8 mouse cellular contexts compared by ENCODE assay signal in the genomic region with DNA sequence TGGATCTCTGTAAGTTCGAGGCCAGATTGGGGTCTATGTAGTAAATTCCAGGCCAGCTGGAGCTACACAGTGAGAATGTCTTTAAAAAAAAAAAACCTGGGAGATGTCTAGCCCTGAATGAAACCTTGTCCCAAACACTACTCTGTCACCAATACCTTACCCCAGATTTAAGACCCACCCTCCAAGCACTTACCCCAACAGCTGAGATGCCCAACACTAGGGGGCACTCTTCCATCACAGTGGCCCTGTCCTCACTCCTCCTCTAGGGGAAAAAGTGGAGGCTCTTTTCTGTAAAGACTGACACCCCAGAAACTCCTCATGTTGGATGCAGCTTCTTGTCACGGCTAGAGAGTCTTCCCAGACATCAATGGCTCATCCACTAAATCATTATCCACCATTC. TPM values are rescaled to one million over a fixed set of nuclear protein-coding genes. Genes with fewer than 3 reads are reported as not detected.
DNase-seq lines count a peak whose midpoint lies in the region; ATAC-seq lines count a peak whose summit lies in the region.

No protein-coding gene starts in this region.

- no peaks in the 10 kb centered on the region for H3K9me3 ChIP-seq in liver, embryonic 12.5 days (replicated peaks)

- no peaks in the 10 kb centered on the region for H3K36me3 ChIP-seq in liver, embryonic 12.5 days

- H3K4me2 ChIP-seq in liver, embryonic 12.5 days = no peak overlapping the region

- no peak for ATAC-seq in liver, embryonic 12.5 days
- 0 out of 2 replicates have a peak, but pooled peaks have one; percentile 32 for ATAC-seq in neutrophil, adult 5-6 weeks (ENCODE audit: extremely low read depth, insufficient number of reproducible peaks, low FRiP score, poor library complexity, severe bottlenecking)

- WGBS in liver, embryonic 12.5 days (ENCODE audit: insufficient replicate concordance) = 34% methylated on average over 2 of the region's 2 CpGs

- H3K4me1 ChIP-seq in liver, embryonic 12.5 days = peaks cover 15% of the 10 kb centered on the region

- peaks cover 50% of the 10 kb centered on the region for H3K27me3 ChIP-seq in liver, embryonic 12.5 days (replicated peaks)

- H3K27ac ChIP-seq in liver, embryonic 12.5 days = no peak overlapping the region

- no peak overlapping the region for H3K9ac ChIP-seq in liver, embryonic 12.5 days

- peak; percentile 70 to 71 for DNase-seq in cerebellum, postnatal 10 days
- no peak for DNase-seq in cerebellum, postnatal 4 days (ENCODE audit: low spot score in 2 of 2)
- peak; percentile 50 for DNase-seq in liver
- peak; percentile 69 to 87 for DNase-seq in adrenal gland, adult (ENCODE audit: inconsistent age in 2 of 2, low spot score in 1 of 2)
- DNase-seq in induced T-regulatory cell, adult 2 months (ENCODE audit: low read depth) = peak; percentile 66
- no peak for DNase-seq in urinary bladder, postnatal 10 days (ENCODE audit: low spot score)

- no peak overlapping the region for H3K4me3 ChIP-seq in liver, embryonic 12.5 days

RNA-seq across cellular contexts. Expression of a gene that starts 2.7 kb away (rescaled TPM):
- 10.4 and 11.5 TPM in 2 replicates for polyA plus RNA-seq in liver, embryonic 12.5 days (2016; fragmentation: Nextera tagmentation; extraction: Ambion mirVana)
- 11.4 and 13.6 TPM in 2 replicates for total RNA-seq in neutrophil, adult 5-6 weeks (2017)

Comparison
In these comparisons a context has a peak if more than half of its experiments do, and no peak if none do; other contexts are left out.
1. DNase-seq: peak in cerebellum, postnatal 10 days (2 of 2), liver (single experiment), adrenal gland, adult (2 of 2) and induced T-regulatory cell, adult 2 months (single experiment); none in cerebellum, postnatal 4 days (0 of 2) and urinary bladder, postnatal 10 days (single experiment).